Mouse (Mus musculus) testis, adult 2 months (tissue): ENCODE data around the gene Rbpms2.

Experiments used
- CTCF ChIP-seq: fragments of 200-500 bp; IDR thresholded peaks from 2 replicates; pipeline ENCODE4 v1.5.1; 2012; ENCODE audit warnings: low read depth, mild to moderate bottlenecking, inconsistent platforms, low read length, moderate library complexity; ENCODE audit not compliant: control insufficient read depth, insufficient read depth, insufficient replicate concordance
- POLR2A ChIP-seq: fragments of 200-500 bp; IDR thresholded peaks from 2 replicates; pipeline ENCODE4 v1.6.1; 2012; ENCODE audit warnings: low read depth, mild to moderate bottlenecking, inconsistent platforms, low read length, moderate library complexity; ENCODE audit not compliant: control insufficient read depth

- TF ChIP-seq CTCF (no peak), POLR2A (no peak)
Measured at GRCm38 (mm10) chr9:65646782-65647181, 17.3 kb downstream of the Rbpms2 start.
